Mouse (Mus musculus): ENCODE measurements around the gene Gm13043.
"Not testable (repeated sequence)": the region's sequence is repeated elsewhere in the genome, so short reads cannot be mapped to it uniquely, and the experiment has no call there.

Gene Gm13043

GRCm38 (mm10) chr4:143511043-143511442 is at the start of gene Gm13043:
Gene Gm13043 (plus strand): TSS chr4:143511343.
- DNase-seq (ENCODE audit: low spot score in 2 of 2): no peak

- DNase-seq (ENCODE audit: low spot score in 2 of 2): not testable (repeated sequence)
Measured at GRCm38 (mm10) chr4:143535654-143536053, 24.5 kb downstream of the Gm13043 start, which contains the start of gene Gm13040. Gene Gm13040 (plus strand): TSS chr4:143535954.

GRCm38 (mm10) chr4:143551400-143551799 is 40.3 kb downstream of the Gm13043 start, which contains the start of the genes BC080695 and Gm13057:
Gene BC080695 (plus strand): TSS chr4:143551700.
Gene Gm13057 (plus strand): TSS chr4:143551709.
- DNase-seq (ENCODE audit: low spot score in 2 of 2): not testable (repeated sequence)

Measured in frontal cortex, postnatal 36 days (tissue).